Mouse (Mus musculus) yolk sac, embryonic 10.5 days (tissue): Measurements from ENCODE around the gene Cebpg.

Experiments used
- DNase-seq: peaks from one replicate; pipeline ENCODE4 v3.0.0-alpha.2; 2017; ENCODE audit warnings: low spot score

Cebpg gene

GRCm38 (mm10) chr7:35024426-35024825 is 31.9 kb downstream of the Cebpg start:
- no peak for DNase-seq

DNA sequence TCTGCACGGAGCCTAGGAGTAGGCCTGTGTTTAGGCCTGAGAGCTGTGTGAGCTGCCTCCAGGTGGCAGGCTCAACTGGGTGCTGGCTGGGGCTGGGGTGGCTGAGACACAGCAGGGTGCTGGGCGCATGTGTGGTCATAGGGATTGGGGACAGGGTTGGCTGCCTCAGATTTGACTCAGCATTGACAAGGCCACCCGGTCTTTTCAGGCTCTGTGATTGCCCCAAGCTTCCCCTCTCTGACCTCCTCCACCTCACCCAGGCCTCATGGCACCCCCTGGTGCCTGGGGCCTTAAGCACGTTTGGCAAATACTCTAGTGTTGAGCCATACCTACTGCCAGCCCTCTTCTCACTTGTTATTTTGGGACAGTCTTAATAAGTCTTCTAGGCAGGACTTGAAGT is 33.1 kb downstream of the Cebpg start:
- no peak for DNase-seq

- no peak for DNase-seq
Measured at GRCm38 (mm10) chr7:35021365-35021764, 35.0 kb downstream of the Cebpg start.

DNA sequence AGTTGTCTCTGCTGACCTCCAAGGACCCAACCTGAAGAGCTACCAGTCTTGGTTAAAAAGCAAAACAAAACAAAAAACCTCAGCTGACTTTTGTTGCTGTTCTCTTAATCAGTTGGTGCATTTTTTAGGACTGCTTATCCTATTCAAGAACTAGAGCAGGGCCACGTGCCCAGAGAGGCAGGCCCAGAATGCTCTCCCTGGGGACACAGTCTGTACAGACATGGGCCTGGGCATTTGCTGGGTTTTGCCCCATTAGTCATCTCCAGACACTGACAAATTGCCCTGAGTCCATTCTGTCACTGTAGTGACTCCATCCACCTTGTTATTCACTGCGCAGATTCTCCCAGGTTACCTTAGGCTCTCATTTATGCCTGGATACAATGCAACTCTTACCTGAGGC is 41.1 kb downstream of the Cebpg start:
- DNase-seq: no peak

DNA sequence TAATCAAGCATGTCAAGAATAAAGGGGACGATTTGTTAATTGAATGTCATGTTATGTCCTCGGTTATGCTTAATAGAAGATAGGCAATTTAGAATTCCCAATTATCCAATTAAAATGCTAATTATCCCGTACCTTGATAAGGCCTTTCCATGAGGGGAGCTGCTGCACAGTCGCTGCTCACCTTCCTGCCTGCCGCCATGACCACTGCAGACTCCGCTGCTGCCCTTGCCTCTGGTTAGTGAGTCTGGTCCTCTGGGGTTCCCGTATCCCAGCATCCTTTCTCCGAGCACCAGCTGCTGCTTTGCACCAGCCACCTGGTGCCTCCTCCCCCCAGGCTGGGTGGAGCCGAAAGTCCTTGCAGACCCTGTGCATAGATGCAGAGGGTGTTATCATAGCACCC is 43.1 kb downstream of the Cebpg start:
- no peak for DNase-seq

DNA sequence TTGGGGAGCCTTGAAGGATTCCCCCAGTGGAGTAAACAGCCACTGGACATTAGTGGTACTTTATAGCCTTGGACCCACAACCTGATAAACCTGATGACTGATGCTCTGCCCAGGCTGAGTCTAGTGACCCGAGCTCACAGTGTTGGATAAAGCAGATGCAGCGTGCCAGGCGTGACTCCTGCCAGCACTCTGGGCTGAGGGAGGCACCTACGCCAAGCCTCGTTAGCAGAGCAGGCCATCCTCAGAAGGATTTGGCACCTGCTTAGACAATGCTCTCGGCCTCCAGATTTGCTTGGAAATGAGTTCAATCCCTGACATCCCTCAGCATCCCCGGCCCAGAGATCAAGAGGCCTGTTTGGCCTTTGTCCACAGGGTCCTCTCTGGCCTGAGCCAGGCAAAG is 49.7 kb downstream of the Cebpg start:
- DNase-seq: no peak

GRCm38 (mm10) chr7:35003171-35003737 is 53.1 kb downstream of the Cebpg start:
- no peak for DNase-seq

DNA sequence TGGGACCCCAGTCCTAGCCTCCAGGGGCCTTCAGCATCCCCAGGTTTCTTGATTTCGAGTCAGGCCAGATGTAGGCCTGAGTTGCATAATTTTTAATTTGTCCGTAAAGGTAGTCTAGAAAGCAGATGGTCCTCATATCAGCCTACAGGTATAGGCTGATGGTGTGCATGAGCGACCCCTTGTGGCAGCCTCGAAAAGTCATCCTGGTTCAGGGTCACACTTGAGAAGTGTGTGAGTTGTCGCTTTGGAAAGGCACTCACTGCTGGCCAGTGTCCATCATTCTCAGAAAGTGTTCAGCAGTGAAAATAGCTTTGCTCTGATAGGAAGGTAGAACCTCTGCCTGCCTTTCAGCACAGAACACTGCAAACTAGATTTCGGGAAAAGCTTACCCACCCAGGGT is 55.5 kb downstream of the Cebpg start:
- DNase-seq: no peak
